Mouse (Mus musculus) C2C12 (cell line): ENCODE data around the gene Rps15.

Experiments used
- CTCF ChIP-seq: IDR thresholded peaks from one replicate; pipeline ENCODE4 v1.5.1; 2011; ENCODE audit not compliant: control insufficient read depth, insufficient read depth, insufficient read length
- MAX ChIP-seq: IDR thresholded peaks from one replicate; pipeline ENCODE4 v1.6.1; 2011; ENCODE audit warnings: mild to moderate bottlenecking, control low read depth
- MYOD1 ChIP-seq: IDR thresholded peaks from one replicate; pipeline ENCODE4 v1.6.1; 2011; ENCODE audit warnings: low read depth; ENCODE audit not compliant: control insufficient read depth, insufficient read length
- USF1 ChIP-seq: IDR thresholded peaks from one replicate; pipeline ENCODE4 v1.6.1; 2011; ENCODE audit warnings: low read depth, mild to moderate bottlenecking, control low read depth, moderate library complexity

DNA sequence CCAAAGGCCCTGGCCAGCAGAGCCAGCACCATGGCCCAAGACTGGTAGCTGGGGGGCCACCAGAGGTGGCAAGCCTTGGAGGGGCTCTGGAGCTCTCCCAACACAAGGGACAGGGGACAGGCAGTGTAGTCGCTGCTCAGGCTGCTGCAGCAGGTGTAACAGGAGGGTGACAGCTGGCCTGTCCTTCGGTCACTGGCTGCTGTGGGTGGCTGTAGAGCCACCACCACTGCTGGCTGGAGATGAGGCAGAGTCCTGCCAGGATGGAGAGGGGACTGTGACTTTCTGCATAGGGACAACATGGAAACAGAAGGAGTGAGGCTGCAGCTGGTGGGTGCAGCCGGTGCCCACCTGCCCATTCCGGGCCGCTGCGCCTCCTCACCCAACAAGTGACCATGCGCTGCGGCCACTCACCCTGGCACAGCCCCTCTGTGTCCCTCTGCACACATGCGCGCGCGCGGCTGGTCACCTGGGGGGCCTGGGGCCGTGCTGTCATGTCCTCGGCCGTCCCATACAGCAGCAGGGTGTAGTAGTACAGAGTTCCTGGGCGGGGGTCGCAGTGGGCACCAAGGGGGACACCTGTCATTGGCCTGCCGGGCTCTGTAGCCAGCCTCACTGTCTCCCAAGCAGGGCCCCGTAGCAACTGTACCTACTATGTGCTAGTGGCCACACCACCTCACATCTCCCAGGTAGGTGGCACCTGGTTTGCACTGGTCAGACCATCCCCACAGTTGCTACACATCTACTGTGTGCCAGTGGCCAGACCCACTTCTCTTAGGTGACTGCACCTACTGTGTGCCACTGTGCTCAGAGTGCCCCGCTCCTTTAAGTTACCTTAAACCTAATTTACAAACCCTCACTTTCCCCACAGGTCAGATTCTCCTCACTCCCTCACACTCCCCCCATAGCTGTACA is 29.7 kb downstream of the Rps15 start:
- TF ChIP-seq CTCF (no peak), MYOD1 (no peak), USF1 (no peak), MAX (no peak)
